Mouse (Mus musculus): ENCODE data around the gene Adad2. TPM values are rescaled to one million over a fixed set of nuclear protein-coding genes. Genes with fewer than 3 reads are reported as not detected.

Adad2 gene
- polyA plus RNA-seq, 1 experiment = 0.11 TPM

- H3K4me1 ChIP-seq (ENCODE audit: control insufficient read depth, insufficient read depth, low read length) = no peaks in the 10 kb centered on the region
- H3K4me3 ChIP-seq (replicated peaks; ENCODE audit: insufficient read depth, low read depth, low read length) = no peak overlapping the region
- no peak overlapping the region for H3K27ac ChIP-seq (ENCODE audit: insufficient read depth, low read length)
- no peak for DNase-seq
- TF ChIP-seq CTCF (IDR thresholded peaks at IDR 0.05; ENCODE audit: borderline replicate concordance, insufficient read depth, low read depth, low read length) (no peak), POLR2A (IDR thresholded peaks at IDR 0.05; ENCODE audit: borderline replicate concordance, insufficient read depth, low read length) (no peak)
- no peaks in the 10 kb centered on the region for H3K27me3 ChIP-seq (ENCODE audit: control insufficient read depth, insufficient read depth, low read length)
- 85% methylated on average over 7 of the region's 7 CpGs for WGBS
Observed at GRCm38 (mm10) chr8:119624916-119625315, 12.4 kb downstream of the Adad2 start.

GRCm38 (mm10) chr8:119625788-119626187 is 13.2 kb downstream of the Adad2 start:
- no peak overlapping the region for H3K27ac ChIP-seq (ENCODE audit: insufficient read depth, low read length)
- DNase-seq = no peak
- no peak for TF ChIP-seq CTCF (IDR thresholded peaks at IDR 0.05; ENCODE audit: borderline replicate concordance, insufficient read depth, low read depth, low read length)
- no peak for TF ChIP-seq POLR2A (IDR thresholded peaks at IDR 0.05; ENCODE audit: borderline replicate concordance, insufficient read depth, low read length)
- no peaks in the 10 kb centered on the region for H3K4me1 ChIP-seq (ENCODE audit: control insufficient read depth, insufficient read depth, low read length)
- H3K4me3 ChIP-seq (replicated peaks; ENCODE audit: insufficient read depth, low read depth, low read length) = no peak overlapping the region
- WGBS = 72% methylated on average over 22 of the region's 22 CpGs
- no peaks in the 10 kb centered on the region for H3K27me3 ChIP-seq (ENCODE audit: control insufficient read depth, insufficient read depth, low read length)

GRCm38 (mm10) chr8:119627199-119627598 is 14.7 kb downstream of the Adad2 start:
- H3K27ac ChIP-seq (ENCODE audit: insufficient read depth, low read length) = no peak overlapping the region
- 90% methylated on average over 7 of the region's 7 CpGs for WGBS
- no peaks in the 10 kb centered on the region; the same call in 1 of the 2 replicates for H3K27me3 ChIP-seq (ENCODE audit: control insufficient read depth, insufficient read depth, low read length)
- no peak overlapping the region for H3K4me3 ChIP-seq (replicated peaks; ENCODE audit: insufficient read depth, low read depth, low read length)
- no peak for DNase-seq
- TF ChIP-seq POLR2A (IDR thresholded peaks at IDR 0.05; ENCODE audit: borderline replicate concordance, insufficient read depth, low read length) = no peak
- TF ChIP-seq CTCF (IDR thresholded peaks at IDR 0.05; ENCODE audit: borderline replicate concordance, insufficient read depth, low read depth, low read length) = no peak
- no peaks in the 10 kb centered on the region for H3K4me1 ChIP-seq (ENCODE audit: control insufficient read depth, insufficient read depth, low read length)

- no peak for DNase-seq
- no peaks in the 10 kb centered on the region for H3K4me1 ChIP-seq (ENCODE audit: control insufficient read depth, insufficient read depth, low read length)
- no peaks in the 10 kb centered on the region; the same call in 1 of the 2 replicates for H3K27me3 ChIP-seq (ENCODE audit: control insufficient read depth, insufficient read depth, low read length)
- TF ChIP-seq CTCF (IDR thresholded peaks at IDR 0.05; ENCODE audit: borderline replicate concordance, insufficient read depth, low read depth, low read length) (no peak), POLR2A (IDR thresholded peaks at IDR 0.05; ENCODE audit: borderline replicate concordance, insufficient read depth, low read length) (no peak)
- 60% methylated on average over 10 of the region's 10 CpGs for WGBS
- H3K27ac ChIP-seq (ENCODE audit: insufficient read depth, low read length) = no peak overlapping the region
- H3K4me3 ChIP-seq (replicated peaks; ENCODE audit: insufficient read depth, low read depth, low read length) = no peak overlapping the region
Observed at GRCm38 (mm10) chr8:119627613-119628359, 15.2 kb downstream of the Adad2 start.

- TF ChIP-seq CTCF (IDR thresholded peaks at IDR 0.05; ENCODE audit: borderline replicate concordance, insufficient read depth, low read depth, low read length) = no peak
- TF ChIP-seq POLR2A (IDR thresholded peaks at IDR 0.05; ENCODE audit: borderline replicate concordance, insufficient read depth, low read length) = no peak
- Histone ChIP-seq H3K27me3 (ENCODE audit: control insufficient read depth, insufficient read depth, low read length) (no peaks in the 10 kb centered on the region; the same call in 1 of the 2 replicates), H3K4me3 (replicated peaks; ENCODE audit: insufficient read depth, low read depth, low read length) (no peak overlapping the region), H3K4me1 (ENCODE audit: control insufficient read depth, insufficient read depth, low read length) (no peaks in the 10 kb centered on the region), H3K27ac (ENCODE audit: insufficient read depth, low read length) (no peak overlapping the region)
- no peak for DNase-seq
- 36% methylated on average over 3 of the region's 3 CpGs for WGBS
Observed at GRCm38 (mm10) chr8:119630841-119631240, 18.3 kb downstream of the Adad2 start.

- no peak overlapping the region for H3K4me3 ChIP-seq (replicated peaks; ENCODE audit: insufficient read depth, low read depth, low read length)
- TF ChIP-seq POLR2A (IDR thresholded peaks at IDR 0.05; ENCODE audit: borderline replicate concordance, insufficient read depth, low read length) (no peak), CTCF (IDR thresholded peaks at IDR 0.05; ENCODE audit: borderline replicate concordance, insufficient read depth, low read depth, low read length) (no peak)
- DNase-seq = no peak
- H3K27ac ChIP-seq (ENCODE audit: insufficient read depth, low read length) = no peak overlapping the region
- 89% methylated on average over 9 of the region's 9 CpGs for WGBS
- H3K27me3 ChIP-seq (ENCODE audit: control insufficient read depth, insufficient read depth, low read length) = no peaks in the 10 kb centered on the region; the same call in 1 of the 2 replicates
- no peaks in the 10 kb centered on the region for H3K4me1 ChIP-seq (ENCODE audit: control insufficient read depth, insufficient read depth, low read length)
Observed at GRCm38 (mm10) chr8:119632246-119632645, 19.7 kb downstream of the Adad2 start.

- Histone ChIP-seq H3K4me3 (replicated peaks; ENCODE audit: insufficient read depth, low read depth, low read length) (no peak overlapping the region), H3K27me3 (ENCODE audit: control insufficient read depth, insufficient read depth, low read length) (no peaks in the 10 kb centered on the region; the same call in 1 of the 2 replicates), H3K4me1 (ENCODE audit: control insufficient read depth, insufficient read depth, low read length) (no peaks in the 10 kb centered on the region), H3K27ac (ENCODE audit: insufficient read depth, low read length) (no peak overlapping the region)
- WGBS = 53% methylated on average over 29 of the region's 29 CpGs
- DNase-seq = no peak
- TF ChIP-seq POLR2A (IDR thresholded peaks at IDR 0.05; ENCODE audit: borderline replicate concordance, insufficient read depth, low read length) (no peak), CTCF (IDR thresholded peaks at IDR 0.05; ENCODE audit: borderline replicate concordance, insufficient read depth, low read depth, low read length) (no peak)
Observed at GRCm38 (mm10) chr8:119632909-119633308, 20.4 kb downstream of the Adad2 start.
